ENCODE assay signal across 19 mouse cellular contexts in genomic region chr10:67057208-67057607, GRCm38 (mm10). TPM values are rescaled to one million over a fixed set of nuclear protein-coding genes. Genes with fewer than 3 reads are reported as not detected.
DNase-seq lines count a peak whose midpoint lies in the region; ATAC-seq lines count a peak whose summit lies in the region.
"Had no signal": no experiment of that assay in that cellular context is flagged by ENCODE, and none has a peak within 500 bp of the region (broad histone marks: within the 10 kb centered on the region; RNA-seq: fewer than 3 reads in every experiment).

No protein-coding gene starts in this region.

- peak overlapping the region; percentile 73; the same call in 1 of the 2 replicates for H3K27ac ChIP-seq in heart, embryonic 12.5 days (ENCODE audit: poor library complexity, severe bottlenecking)
- peak overlapping the region; percentile 84; the same call in 1 of the 2 replicates for H3K27ac ChIP-seq in kidney, embryonic 15.5 days
- H3K27ac ChIP-seq in embryonic facial prominence, embryonic 14.5 days (replicated peaks; ENCODE audit: low read depth, low read length): peak overlapping the region; percentile 67

- ATAC-seq in heart, embryonic 12.5 days (ENCODE audit: insufficient number of reproducible peaks, low FRiP score): no peak
- no peak for ATAC-seq in kidney, embryonic 15.5 days (replicated peaks; ENCODE audit: low FRiP score)
- ATAC-seq in embryonic facial prominence, embryonic 14.5 days (ENCODE audit: low read depth): no peak
- ATAC-seq: forebrain, embryonic 13.5 days; inflammation-experienced regulatory T-cells, adult 6 months had no signal

- H3K9ac ChIP-seq in heart, embryonic 12.5 days: no peak overlapping the region
- no peak overlapping the region for H3K9ac ChIP-seq in kidney, embryonic 15.5 days
- H3K9ac ChIP-seq in embryonic facial prominence, embryonic 14.5 days (ENCODE audit: low read depth, low read length): no peak overlapping the region
- H3K9ac ChIP-seq: embryonic facial prominence, embryonic 13.5 days; forebrain, embryonic 13.5 days; liver, embryonic 12.5 days; neural tube, embryonic 13.5 days had no signal

- no peaks in the 10 kb centered on the region for H3K36me3 ChIP-seq in heart, embryonic 12.5 days
- H3K36me3 ChIP-seq in kidney, embryonic 15.5 days: no peaks in the 10 kb centered on the region
- no peaks in the 10 kb centered on the region for H3K36me3 ChIP-seq in embryonic facial prominence, embryonic 14.5 days (ENCODE audit: control insufficient read depth, insufficient read depth, low read length)
- H3K36me3 ChIP-seq: embryonic facial prominence, embryonic 13.5 days; liver, embryonic 12.5 days; neural tube, embryonic 13.5 days had no signal

- H3K4me2 ChIP-seq in heart, embryonic 12.5 days: no peak overlapping the region
- no peak overlapping the region for H3K4me2 ChIP-seq in kidney, embryonic 15.5 days
- no peak overlapping the region for H3K4me2 ChIP-seq in embryonic facial prominence, embryonic 14.5 days (ENCODE audit: low read depth, low read length)
- H3K4me2 ChIP-seq: forebrain, embryonic 13.5 days; neural tube, embryonic 13.5 days had no signal

- peak; percentile 62 for DNase-seq in cerebellum, adult 11-12 months
- no peak for DNase-seq in cerebellum, adult 18-20 months
- no peak for DNase-seq in heart, postnatal 4 days
- DNase-seq in kidney, adult 18-20 months: no peak
- no peak for DNase-seq in embryonic facial prominence, embryonic 14.5 days (ENCODE audit: low spot score)
- DNase-seq in urinary bladder, postnatal 36 days (ENCODE audit: low spot score in 2 of 2): no peak
- DNase-seq: adrenal gland, postnatal 10 days; lung, postnatal 10 days; right cerebral cortex, postnatal 4 days; thymus, adult 2 months had no signal

- H3K9me3 ChIP-seq in heart, embryonic 12.5 days (replicated peaks): no peaks in the 10 kb centered on the region
- no peaks in the 10 kb centered on the region for H3K9me3 ChIP-seq in kidney, embryonic 15.5 days (replicated peaks)
- no peaks in the 10 kb centered on the region for H3K9me3 ChIP-seq in embryonic facial prominence, embryonic 14.5 days (ENCODE audit: control insufficient read depth, low read length)
- H3K9me3 ChIP-seq: embryonic facial prominence, embryonic 13.5 days; forebrain, embryonic 13.5 days; liver, embryonic 12.5 days; megakaryocyte, embryonic 14.5 days; neural tube, embryonic 13.5 days had no signal

- H3K4me3 ChIP-seq in heart, embryonic 12.5 days: no peak overlapping the region
- H3K4me3 ChIP-seq in kidney, embryonic 15.5 days (replicated peaks): no peak overlapping the region
- H3K4me3 ChIP-seq in embryonic facial prominence, embryonic 14.5 days (ENCODE audit: low read depth, low read length): no peak overlapping the region
- H3K4me3 ChIP-seq: embryonic facial prominence, embryonic 13.5 days; forebrain, embryonic 13.5 days; liver, embryonic 12.5 days; megakaryocyte, embryonic 14.5 days; neural tube, embryonic 13.5 days had no signal

- peaks cover 61% of the 10 kb centered on the region for H3K4me1 ChIP-seq in heart, embryonic 12.5 days (replicated peaks)
- H3K4me1 ChIP-seq in kidney, embryonic 15.5 days: peaks cover 60% of the 10 kb centered on the region
- peaks cover 61% of the 10 kb centered on the region for H3K4me1 ChIP-seq in embryonic facial prominence, embryonic 14.5 days (ENCODE audit: control insufficient read depth, insufficient read depth, low read length)

- H3K27me3 ChIP-seq in heart, embryonic 12.5 days (replicated peaks): no peaks in the 10 kb centered on the region
- no peaks in the 10 kb centered on the region for H3K27me3 ChIP-seq in kidney, embryonic 15.5 days
- H3K27me3 ChIP-seq in embryonic facial prominence, embryonic 14.5 days (replicated peaks; ENCODE audit: control insufficient read depth, insufficient read depth, low read length): no peaks in the 10 kb centered on the region
- H3K27me3 ChIP-seq: CH12.LX; embryonic facial prominence, embryonic 13.5 days; forebrain, embryonic 13.5 days; liver, embryonic 12.5 days; megakaryocyte, embryonic 14.5 days; neural tube, embryonic 13.5 days had no signal

RNA-seq across cellular contexts. Expression of gene Jmjd1c, which starts 38.7 kb away (rescaled TPM):
- 37.9 and 42.3 TPM in 2 replicates for polyA plus RNA-seq in heart, embryonic 12.5 days (2016; fragmentation: Nextera tagmentation; extraction: Ambion mirVana)
- 10 to 100 TPM; 66.7 to 70.5 TPM for total RNA-seq in heart, postnatal 4 days (2021)
- 38.0 and 42.6 TPM in 2 replicates for polyA plus RNA-seq in kidney, embryonic 15.5 days (2015; fragmentation: Nextera tagmentation; extraction: Ambion mirVana)
- 44.0 and 44.4 TPM in 2 replicates for polyA plus RNA-seq in embryonic facial prominence, embryonic 14.5 days (2014; fragmentation: Nextera tagmentation; extraction: Ambion mirVana)

RNA-seq across cellular contexts. Expression of gene Reep3, which starts 39.5 kb away (rescaled TPM):
- polyA plus RNA-seq in heart, embryonic 12.5 days (2016; fragmentation: Nextera tagmentation; extraction: Ambion mirVana): 28.4 and 29.3 TPM in 2 replicates
- total RNA-seq in heart, postnatal 4 days (2021): 10 to 100 TPM; 42.9 to 43.7 TPM
- 47.0 and 49.1 TPM in 2 replicates for polyA plus RNA-seq in kidney, embryonic 15.5 days (2015; fragmentation: Nextera tagmentation; extraction: Ambion mirVana)
- 39.6 and 40.0 TPM in 2 replicates for polyA plus RNA-seq in embryonic facial prominence, embryonic 14.5 days (2014; fragmentation: Nextera tagmentation; extraction: Ambion mirVana)
